Mouse (Mus musculus): ENCODE measurements around the gene Cltb. TPM values are rescaled to one million over a fixed set of nuclear protein-coding genes. Genes with fewer than 3 reads are reported as not detected.

Cltb gene
- total and polyA plus RNA-seq, 3 experiments, result 9.2 to 19.5 (median 17.9) TPM

GRCm38 (mm10) chr13:54568380-54568779 lies 42.8 kb downstream of the Cltb start:
- Histone ChIP-seq H3K4me3 (replicated peaks in 1 of 3; ENCODE audit: low read depth in 2 of 3, low read length in 2 of 3, poor library complexity in 1 of 3) (no peak overlapping the region), H3K27ac (ENCODE audit: insufficient read depth, low read depth) (no peak overlapping the region), H3K4me1 (ENCODE audit: control insufficient read depth in 1 of 2, insufficient read depth in 2 of 2) (peaks cover 0 to 29% of the 10 kb centered on the region in 2 experiments; a peak in 2 of 4 replicates), H3K9ac (ENCODE audit: insufficient read depth, low read depth) (no peak overlapping the region), H3K79me2 (replicated peaks; ENCODE audit: control insufficient read depth, extremely low read depth, insufficient read depth, poor library complexity, severe bottlenecking) (peaks cover 11% of the 10 kb centered on the region), H3K27me3 (replicated peaks) (no peaks in the 10 kb centered on the region), H3K9me3 (replicated peaks; ENCODE audit: low read length) (no peaks in the 10 kb centered on the region), H3K36me3 (replicated peaks in 1 of 2; ENCODE audit: control insufficient read depth in 1 of 2, insufficient read depth in 1 of 2, low read length in 1 of 2) (no peaks in the 10 kb centered on the region), H3K4me2 (ENCODE audit: insufficient read depth, low read depth, poor library complexity, severe bottlenecking) (no peak overlapping the region)
- DNase-seq (ENCODE audit: extremely low read depth), result no peak
- dilution Hi-C loops (cut with MboI; ENCODE audit: extremely low pct_ligation_motif_present, extremely low pct_unique_long_range_greater_than_20kb, low sequenced_read_pairs), result no loop called here
- in situ Hi-C loops (cut with MboI; ENCODE audit: low pct_ligation_motif_present, low pct_unique_long_range_greater_than_20kb, low sequenced_read_pairs), result loop anchor here (5.0 kb wide), 1 partner anchor 49 kb away; no protein-coding TSS in a partner anchor
- TF ChIP-seq MXI1 (IDR thresholded peaks at IDR 0.05; ENCODE audit: low read depth, low read length) (no peak), ZKSCAN1 (IDR thresholded peaks at IDR 0.05; ENCODE audit: borderline replicate concordance, low read depth, low read length) (no peak), NELFE (IDR thresholded peaks at IDR 0.05; ENCODE audit: low read depth, low read length) (no peak), MEF2A (IDR thresholded peaks at IDR 0.05; ENCODE audit: borderline replicate concordance, low read depth, low read length) (no peak), TBP (conservative IDR thresholded peaks at IDR 0.05; ENCODE audit: low read depth, low read length) (no peak), ZNF384 (IDR thresholded peaks at IDR 0.05; ENCODE audit: low read depth, low read length) (no peak), BHLHE40 (IDR thresholded peaks at IDR 0.05; ENCODE audit: low read depth, low read length) (no peak), EP300 (IDR thresholded peaks at IDR 0.05; ENCODE audit: low read length) (no peak), UBTF (IDR thresholded peaks at IDR 0.05; ENCODE audit: low read depth, low read length) (no peak), CHD2 (IDR thresholded peaks at IDR 0.05; ENCODE audit: low read length) (no peak), MAZ (IDR thresholded peaks at IDR 0.05; ENCODE audit: low read depth, low read length) (no peak), KAT2A (IDR thresholded peaks at IDR 0.05; ENCODE audit: insufficient replicate concordance, low read length) (no peak), ZMIZ1 (IDR thresholded peaks at IDR 0.05; ENCODE audit: low read depth, low read length) (no peak), POLR2A (IDR thresholded peaks at IDR 0.05; ENCODE audit: low read depth, low read length) (no peak)

GRCm38 (mm10) chr13:54565594-54566345 lies 45.4 kb downstream of the Cltb start:
- no peak overlapping the region for H3K9ac ChIP-seq (ENCODE audit: insufficient read depth, low read depth)
- in situ Hi-C loops (cut with MboI; ENCODE audit: low pct_ligation_motif_present, low pct_unique_long_range_greater_than_20kb, low sequenced_read_pairs), result loop anchor here (5.0 kb wide), 1 partner anchor 52 kb away; no protein-coding TSS in a partner anchor
- peaks cover 2 to 33% of the 10 kb centered on the region in 2 experiments for H3K4me1 ChIP-seq (ENCODE audit: control insufficient read depth in 1 of 2, insufficient read depth in 2 of 2)
- peaks cover 20 to 26% of the 10 kb centered on the region in 2 experiments for H3K36me3 ChIP-seq (replicated peaks in 1 of 2; ENCODE audit: control insufficient read depth in 1 of 2, insufficient read depth in 1 of 2, low read length in 1 of 2)
- peak; percentile 34 for DNase-seq (ENCODE audit: extremely low read depth)
- TF ChIP-seq KAT2A (IDR thresholded peaks at IDR 0.05; ENCODE audit: insufficient replicate concordance, low read length) (no peak), CTCF (conservative IDR thresholded peaks at IDR 0.05 in 1 of 2, IDR thresholded peaks at IDR 0.05 in 1 of 2; ENCODE audit: low read depth in 2 of 2, low read length in 2 of 2) (peak; percentile 26 to 53; a peak in 3 of 4 replicates)
- no peaks in the 10 kb centered on the region for H3K9me3 ChIP-seq (replicated peaks; ENCODE audit: low read length)
- no peak overlapping the region for H3K27ac ChIP-seq (ENCODE audit: insufficient read depth, low read depth)
- H3K4me3 ChIP-seq (replicated peaks in 1 of 3; ENCODE audit: low read depth in 2 of 3, low read length in 2 of 3, poor library complexity in 1 of 3), result peak overlapping the region; percentile 86 to 91 (median 87)
- dilution Hi-C loops (cut with MboI; ENCODE audit: extremely low pct_ligation_motif_present, extremely low pct_unique_long_range_greater_than_20kb, low sequenced_read_pairs), result no loop called here
- H3K79me2 ChIP-seq (replicated peaks; ENCODE audit: control insufficient read depth, extremely low read depth, insufficient read depth, poor library complexity, severe bottlenecking), result peaks cover 17% of the 10 kb centered on the region
- H3K4me2 ChIP-seq (ENCODE audit: insufficient read depth, low read depth, poor library complexity, severe bottlenecking), result peak overlapping the region; percentile 38; the same call in 1 of the 2 replicates
- H3K27me3 ChIP-seq (replicated peaks), result no peaks in the 10 kb centered on the region

Data from CH12.LX (cell line).